ENCODE assay signal across 8 mouse cellular contexts in genomic region chr19:5572331-5573125, GRCm38 (mm10). TPM values are rescaled to one million over a fixed set of nuclear protein-coding genes. Genes with fewer than 3 reads are reported as not detected.
DNase-seq lines count a peak whose midpoint lies in the region; ATAC-seq lines count a peak whose summit lies in the region.

No protein-coding gene starts in this region.

- H3K4me2 ChIP-seq in hindbrain, embryonic 11.5 days (replicated peaks; ENCODE audit: low read depth, low read length), result no peak overlapping the region
- no peak overlapping the region for H3K4me2 ChIP-seq in forebrain, embryonic 16.5 days (ENCODE audit: low read length)
- H3K4me2 ChIP-seq in forebrain, embryonic 11.5 days (ENCODE audit: low read depth, low read length, severe bottlenecking), result no peak overlapping the region

- no peaks in the 10 kb centered on the region for H3K27me3 ChIP-seq in hindbrain, embryonic 11.5 days (ENCODE audit: control insufficient read depth, insufficient read depth, low read length)
- H3K27me3 ChIP-seq in forebrain, embryonic 16.5 days (replicated peaks; ENCODE audit: control insufficient read depth, insufficient read depth, low read length), result no peaks in the 10 kb centered on the region
- H3K27me3 ChIP-seq in forebrain, embryonic 11.5 days (ENCODE audit: control insufficient read depth, insufficient read depth, low read length), result no peaks in the 10 kb centered on the region

- H3K9me3 ChIP-seq in hindbrain, embryonic 11.5 days (ENCODE audit: control insufficient read depth, low read length), result no peaks in the 10 kb centered on the region
- no peaks in the 10 kb centered on the region for H3K9me3 ChIP-seq in forebrain, embryonic 16.5 days (ENCODE audit: control insufficient read depth, low read length)
- no peaks in the 10 kb centered on the region for H3K9me3 ChIP-seq in forebrain, embryonic 11.5 days (ENCODE audit: control insufficient read depth, low read length)

- no peak overlapping the region for H3K9ac ChIP-seq in hindbrain, embryonic 11.5 days (ENCODE audit: low read depth, low read length)
- no peak overlapping the region for H3K9ac ChIP-seq in forebrain, embryonic 16.5 days (replicated peaks; ENCODE audit: low read depth, low read length)
- no peak overlapping the region for H3K9ac ChIP-seq in forebrain, embryonic 11.5 days (ENCODE audit: low read length)

- peak; percentile 25 to 66 for DNase-seq in layer of hippocampus, adult 18-20 months (ENCODE audit: low spot score in 2 of 2)
- no peak for DNase-seq in layer of hippocampus, postnatal 10 days (ENCODE audit: low spot score in 2 of 2)
- peak; percentile 14 to 23 for DNase-seq in layer of hippocampus, postnatal 36 days
- DNase-seq in hindbrain, embryonic 11.5 days (ENCODE audit: low spot score), result no peak
- DNase-seq in forebrain, embryonic 11.5 days (ENCODE audit: low spot score), result no peak

- WGBS in hindbrain, embryonic 11.5 days, result 81% methylated on average over 19 of the region's 19 CpGs
- WGBS in forebrain, embryonic 16.5 days, result 85% methylated on average over 19 of the region's 19 CpGs
- 86% methylated on average over 19 of the region's 19 CpGs for WGBS in forebrain, embryonic 11.5 days

- ATAC-seq in megakaryocyte progenitor cell, adult 5-6 weeks (replicated peaks; ENCODE audit: poor library complexity), result peak; percentile 32
- ATAC-seq in hindbrain, embryonic 11.5 days (ENCODE audit: low FRiP score), result no peak
- ATAC-seq in forebrain, embryonic 16.5 days, result no peak
- ATAC-seq in forebrain, embryonic 11.5 days (replicated peaks; ENCODE audit: low FRiP score), result no peak

- no peak overlapping the region for H3K4me3 ChIP-seq in brown adipose tissue, adult 24 weeks (ENCODE audit: insufficient read depth, low read depth, low read length)
- no peak overlapping the region for H3K4me3 ChIP-seq in hindbrain, embryonic 11.5 days (ENCODE audit: low read depth, low read length)
- H3K4me3 ChIP-seq in forebrain, embryonic 16.5 days (replicated peaks; ENCODE audit: low read length), result no peak overlapping the region
- H3K4me3 ChIP-seq in forebrain, embryonic 11.5 days (ENCODE audit: low read depth, low read length), result no peak overlapping the region

- H3K36me3 ChIP-seq in hindbrain, embryonic 11.5 days (ENCODE audit: control insufficient read depth, insufficient read depth, low read length), result no peaks in the 10 kb centered on the region
- no peaks in the 10 kb centered on the region for H3K36me3 ChIP-seq in forebrain, embryonic 16.5 days (ENCODE audit: control insufficient read depth, insufficient read depth)
- H3K36me3 ChIP-seq in forebrain, embryonic 11.5 days (ENCODE audit: control insufficient read depth, insufficient read depth, low read length), result no peaks in the 10 kb centered on the region

- peak overlapping the region; percentile 71 for H3K27ac ChIP-seq in brown adipose tissue, adult 24 weeks (replicated peaks; ENCODE audit: low read depth, low read length)
- H3K27ac ChIP-seq in hindbrain, embryonic 11.5 days (ENCODE audit: low read depth, low read length), result no peak overlapping the region
- H3K27ac ChIP-seq in forebrain, embryonic 16.5 days (ENCODE audit: low read length), result no peak overlapping the region
- H3K27ac ChIP-seq in forebrain, embryonic 11.5 days (ENCODE audit: low read depth, low read length), result no peak overlapping the region

- peaks cover 8% of the 10 kb centered on the region; the same call in 1 of the 2 replicates for H3K4me1 ChIP-seq in brown adipose tissue, adult 24 weeks (ENCODE audit: control insufficient read depth, insufficient read depth, insufficient read length, low read length)
- peaks cover 2% of the 10 kb centered on the region for H3K4me1 ChIP-seq in hindbrain, embryonic 11.5 days (replicated peaks; ENCODE audit: control insufficient read depth, insufficient read depth, low read length)
- H3K4me1 ChIP-seq in forebrain, embryonic 16.5 days (replicated peaks; ENCODE audit: control insufficient read depth, insufficient read depth, low read length), result peaks cover 10% of the 10 kb centered on the region
- H3K4me1 ChIP-seq in forebrain, embryonic 11.5 days (replicated peaks; ENCODE audit: control insufficient read depth, insufficient read depth, low read length), result peaks cover 8% of the 10 kb centered on the region; the same call in 1 of the 2 replicates

RNA-seq across cellular contexts. Expression of gene Ap5b1, which starts 4.7 kb away (rescaled TPM):
- 1 to 10 TPM; 6.4 to 6.5 TPM for total RNA-seq in layer of hippocampus, adult 18-20 months (2021)
- total RNA-seq in layer of hippocampus, postnatal 10 days (2021), result 1 to 10 TPM; 8.6 to 8.8 TPM
- polyA plus RNA-seq in brown adipose tissue, adult 24 weeks (2012; ENCODE audit: insufficient read depth, insufficient read length, missing spikeins), result 1.3 and 2.1 TPM in 2 replicates
- 1 to 10 TPM; 5.8 to 7.0 TPM for total RNA-seq in layer of hippocampus, postnatal 36 days (2021)
- 8.9 and 10.5 TPM in 2 replicates for total RNA-seq in megakaryocyte progenitor cell, adult 5-6 weeks (2015)
- 7.4 and 9.6 TPM in 2 replicates for total RNA-seq in megakaryocyte progenitor cell, adult 5-6 weeks (2017)
- polyA plus RNA-seq in hindbrain, embryonic 11.5 days (2014; fragmentation: Nextera tagmentation; extraction: Ambion mirVana), result 1.4 and 1.5 TPM in 2 replicates
- polyA plus RNA-seq in forebrain, embryonic 16.5 days (2015; fragmentation: Nextera tagmentation; extraction: Ambion mirVana), result 1.9 and 2.0 TPM in 2 replicates
- polyA plus RNA-seq in forebrain, embryonic 11.5 days (2014; fragmentation: Nextera tagmentation; extraction: Ambion mirVana), result 1.9 and 2.5 TPM in 2 replicates

RNA-seq across cellular contexts. Expression of gene Ovol1, which starts 12.1 kb away (rescaled TPM):
- not detected for total RNA-seq in layer of hippocampus, adult 18-20 months (2021)
- total RNA-seq in layer of hippocampus, postnatal 10 days (2021), result not detected
- polyA plus RNA-seq in brown adipose tissue, adult 24 weeks (2012; ENCODE audit: insufficient read depth, insufficient read length, missing spikeins), result not detected in 2 replicates
- total RNA-seq in layer of hippocampus, postnatal 36 days (2021), result not detected
- total RNA-seq in megakaryocyte progenitor cell, adult 5-6 weeks (2015), result not detected in 2 replicates
- not detected in 2 replicates for total RNA-seq in megakaryocyte progenitor cell, adult 5-6 weeks (2017)
- 0.40 and 0.52 TPM in 2 replicates for polyA plus RNA-seq in hindbrain, embryonic 11.5 days (2014; fragmentation: Nextera tagmentation; extraction: Ambion mirVana)
- polyA plus RNA-seq in forebrain, embryonic 16.5 days (2015; fragmentation: Nextera tagmentation; extraction: Ambion mirVana), result 0.08 and 0.09 TPM in 2 replicates
- polyA plus RNA-seq in forebrain, embryonic 11.5 days (2014; fragmentation: Nextera tagmentation; extraction: Ambion mirVana), result 0.11 and 0.35 TPM in 2 replicates

RNA-seq across cellular contexts. Expression of gene Rnaseh2c, which starts 29.1 kb away (rescaled TPM):
- total RNA-seq in layer of hippocampus, adult 18-20 months (2021), result 10 to 100 TPM; 72.0 to 79.8 TPM
- total RNA-seq in layer of hippocampus, postnatal 10 days (2021), result 10 to 100 TPM; 70.8 to 73.5 TPM
- 55.5 and 74.0 TPM in 2 replicates for polyA plus RNA-seq in brown adipose tissue, adult 24 weeks (2012; ENCODE audit: insufficient read depth, insufficient read length, missing spikeins)
- 10 to 100 TPM; 80.2 to 88.0 TPM for total RNA-seq in layer of hippocampus, postnatal 36 days (2021)
- 80.3 and 150 TPM in 2 replicates for total RNA-seq in megakaryocyte progenitor cell, adult 5-6 weeks (2015)
- 83.2 and 112 TPM in 2 replicates for total RNA-seq in megakaryocyte progenitor cell, adult 5-6 weeks (2017)
- 143 and 148 TPM in 2 replicates for polyA plus RNA-seq in hindbrain, embryonic 11.5 days (2014; fragmentation: Nextera tagmentation; extraction: Ambion mirVana)
- polyA plus RNA-seq in forebrain, embryonic 16.5 days (2015; fragmentation: Nextera tagmentation; extraction: Ambion mirVana), result 81.0 and 86.7 TPM in 2 replicates
- 158 and 198 TPM in 2 replicates for polyA plus RNA-seq in forebrain, embryonic 11.5 days (2014; fragmentation: Nextera tagmentation; extraction: Ambion mirVana)

RNA-seq across cellular contexts. Expression of gene Kat5, which starts 37.5 kb away (rescaled TPM):
- 10 to 100 TPM; 78.7 to 86.3 TPM for total RNA-seq in layer of hippocampus, adult 18-20 months (2021)
- 10 to 100 TPM; 69.7 to 87.5 TPM for total RNA-seq in layer of hippocampus, postnatal 10 days (2021)
- polyA plus RNA-seq in brown adipose tissue, adult 24 weeks (2012; ENCODE audit: insufficient read depth, insufficient read length, missing spikeins), result 17.0 and 26.3 TPM in 2 replicates
- total RNA-seq in layer of hippocampus, postnatal 36 days (2021), result 10 to 100 TPM; 80.1 to 91.1 TPM
- 35.1 and 40.2 TPM in 2 replicates for total RNA-seq in megakaryocyte progenitor cell, adult 5-6 weeks (2015)
- 51.8 and 60.1 TPM in 2 replicates for total RNA-seq in megakaryocyte progenitor cell, adult 5-6 weeks (2017)
- 36.9 and 39.3 TPM in 2 replicates for polyA plus RNA-seq in hindbrain, embryonic 11.5 days (2014; fragmentation: Nextera tagmentation; extraction: Ambion mirVana)
- polyA plus RNA-seq in forebrain, embryonic 16.5 days (2015; fragmentation: Nextera tagmentation; extraction: Ambion mirVana), result 76.8 and 78.1 TPM in 2 replicates
- polyA plus RNA-seq in forebrain, embryonic 11.5 days (2014; fragmentation: Nextera tagmentation; extraction: Ambion mirVana), result 38.0 and 38.9 TPM in 2 replicates

Comparison
In these comparisons a context has a peak if more than half of its experiments do, and no peak if none do; other contexts are left out.
1. DNase-seq: peak in layer of hippocampus, adult 18-20 months (2 of 2) and layer of hippocampus, postnatal 36 days (2 of 2); none in layer of hippocampus, postnatal 10 days (0 of 2), hindbrain, embryonic 11.5 days (single experiment) and forebrain, embryonic 11.5 days (single experiment).